Mouse (Mus musculus) hindbrain, embryonic 16.5 days (tissue): Measurements from ENCODE around the gene Ap1m1. TPM values are rescaled to one million over a fixed set of nuclear protein-coding genes. Genes with fewer than 3 reads are reported as not detected.

Experiments
- ATAC-seq: fragments of 200-750 bp; cut with Nextera tagmentation; 2 replicates; pipeline ENCODE4 v1.8.0; 2017; ENCODE audit warnings: moderate TSS enrichment, moderate library complexity
- H3K27ac ChIP-seq: fragments of 300-500 bp; sonication (generic); 2 replicates; pipeline ENCODE4 v1.5.1; 2014; ENCODE audit warnings: low read depth, mild to moderate bottlenecking, control low read depth, low read length, moderate library complexity
- H3K27me3 ChIP-seq: fragments of 300-500 bp; sonication (generic); replicated peaks from 2 replicates; pipeline ENCODE4 v1.6.1; 2014; ENCODE audit warnings: low read length; ENCODE audit not compliant: control insufficient read depth, insufficient read depth
- H3K36me3 ChIP-seq: fragments of 300-500 bp; sonication (generic); 2 replicates; pipeline ENCODE4 v1.6.1; 2014; ENCODE audit warnings: mild to moderate bottlenecking, low read length, moderate library complexity, mixed read lengths; ENCODE audit not compliant: control insufficient read depth, insufficient read depth
- H3K4me1 ChIP-seq: fragments of 300-500 bp; sonication (generic); 2 replicates; pipeline ENCODE4 v1.6.1; 2014; ENCODE audit warnings: low read depth, low read length; ENCODE audit not compliant: control insufficient read depth, insufficient read depth
- H3K4me2 ChIP-seq: fragments of 300-500 bp; sonication (generic); 2 replicates; pipeline ENCODE4 v1.6.1; 2014; ENCODE audit warnings: mild to moderate bottlenecking, low read length, control low read depth, moderate library complexity
- H3K4me3 ChIP-seq: fragments of 300-500 bp; sonication (generic); 2 replicates; pipeline ENCODE4 v1.5.1; 2014; ENCODE audit warnings: mild to moderate bottlenecking, low read length, control low read depth, moderate library complexity
- H3K9ac ChIP-seq: fragments of 300-500 bp; sonication (generic); 2 replicates; pipeline ENCODE4 v1.6.1; 2014; ENCODE audit warnings: low read depth, mild to moderate bottlenecking, control low read depth, low read length, moderate library complexity
- H3K9me3 ChIP-seq: fragments of 300-500 bp; sonication (generic); 2 replicates; pipeline ENCODE4 v1.6.1; 2014; ENCODE audit warnings: mild to moderate bottlenecking, low read length, moderate library complexity; ENCODE audit not compliant: control insufficient read depth
- WGBS: fragments of 180-500 bp; shearing (Covaris S2); extraction: QIAGEN DNeasy Blood & Tissue Kit; methylation state at CpG from one replicate; pipeline ENCODE4 v1.1.7; 2014; 5-methylcytosine and 5-hydroxymethylcytosine counted together
- polyA plus RNA-seq: library from polyadenylated mRNA; unstranded; fragments of >200 nt; fragmentation: Nextera tagmentation; extraction: Ambion mirVana; gene quantifications from 2 replicates; pipeline ENCODE4 v1.2.1, GENCODE M21; 2015

Gene Ap1m1
- polyA plus RNA-seq, 1 experiment from 2014 or later, result 264 TPM

GRCm38 (mm10) chr8:72273111-72273770 is 33.4 kb downstream of the Ap1m1 start:
- Histone ChIP-seq H3K4me2 (no peak overlapping the region), H3K36me3 (no peaks in the 10 kb centered on the region), H3K27me3 (no peaks in the 10 kb centered on the region), H3K27ac (no peak overlapping the region), H3K4me3 (no peak overlapping the region), H3K4me1 (no peaks in the 10 kb centered on the region), H3K9me3 (no peaks in the 10 kb centered on the region), H3K9ac (no peak overlapping the region)
- 77% methylated on average over 1 of the region's 1 CpGs for WGBS
- ATAC-seq, result no peak

DNA sequence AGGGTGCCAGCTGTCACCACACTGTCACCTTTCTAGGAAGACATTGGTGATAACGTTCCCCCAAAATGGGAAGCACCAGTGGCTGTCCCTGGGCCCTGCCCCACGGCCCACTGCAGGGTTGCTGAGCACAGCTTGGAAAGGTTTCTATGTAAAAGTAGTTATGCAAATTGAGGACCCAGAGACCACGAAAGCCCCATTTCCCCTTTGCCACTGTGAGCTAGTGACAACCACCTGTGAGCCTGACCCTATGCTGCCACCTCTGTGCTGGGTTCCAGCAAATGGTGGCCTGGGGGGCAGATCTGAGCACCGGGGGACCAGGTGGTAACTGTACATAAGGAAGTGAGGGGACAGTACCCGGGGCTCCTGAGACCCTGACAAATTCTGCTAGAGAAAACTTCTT is 34.0 kb downstream of the Ap1m1 start:
- Histone ChIP-seq H3K9ac (no peak overlapping the region), H3K36me3 (no peaks in the 10 kb centered on the region), H3K9me3 (no peaks in the 10 kb centered on the region), H3K4me1 (no peaks in the 10 kb centered on the region), H3K4me2 (no peak overlapping the region), H3K27me3 (no peaks in the 10 kb centered on the region), H3K4me3 (no peak overlapping the region), H3K27ac (no peak overlapping the region)
- WGBS, result 78% methylated on average over 5 of the region's 5 CpGs
- ATAC-seq, result no peak

- Histone ChIP-seq H3K36me3 (no peaks in the 10 kb centered on the region), H3K4me2 (no peak overlapping the region), H3K4me1 (no peaks in the 10 kb centered on the region), H3K9ac (no peak overlapping the region), H3K27me3 (no peaks in the 10 kb centered on the region), H3K9me3 (no peaks in the 10 kb centered on the region), H3K27ac (no peak overlapping the region), H3K4me3 (no peak overlapping the region)
- no peak for ATAC-seq
- 81% methylated on average over 3 of the region's 3 CpGs for WGBS
Measured at GRCm38 (mm10) chr8:72277244-72277643, 37.4 kb downstream of the Ap1m1 start.

- H3K4me2 ChIP-seq, result no peak overlapping the region
- H3K4me1 ChIP-seq, result no peaks in the 10 kb centered on the region
- no peaks in the 10 kb centered on the region for H3K9me3 ChIP-seq
- no peaks in the 10 kb centered on the region for H3K36me3 ChIP-seq
- 74% methylated on average over 7 of the region's 7 CpGs for WGBS
- no peaks in the 10 kb centered on the region for H3K27me3 ChIP-seq
- no peak overlapping the region for H3K4me3 ChIP-seq
- H3K9ac ChIP-seq, result no peak overlapping the region
- no peak for ATAC-seq
- H3K27ac ChIP-seq, result no peak overlapping the region
Measured at GRCm38 (mm10) chr8:72279151-72279550, 39.3 kb downstream of the Ap1m1 start.

- no peak overlapping the region for H3K9ac ChIP-seq
- H3K4me1 ChIP-seq, result no peaks in the 10 kb centered on the region
- H3K9me3 ChIP-seq, result no peaks in the 10 kb centered on the region
- 41% methylated on average over 3 of the region's 3 CpGs for WGBS
- no peaks in the 10 kb centered on the region for H3K27me3 ChIP-seq
- no peaks in the 10 kb centered on the region for H3K36me3 ChIP-seq
- 0 out of 2 replicates have a peak, but pooled peaks have one; percentile 30 for ATAC-seq
- H3K4me2 ChIP-seq, result no peak overlapping the region
- no peak overlapping the region for H3K4me3 ChIP-seq
- H3K27ac ChIP-seq, result no peak overlapping the region
Measured at GRCm38 (mm10) chr8:72281634-72282033, 41.8 kb downstream of the Ap1m1 start.

DNA sequence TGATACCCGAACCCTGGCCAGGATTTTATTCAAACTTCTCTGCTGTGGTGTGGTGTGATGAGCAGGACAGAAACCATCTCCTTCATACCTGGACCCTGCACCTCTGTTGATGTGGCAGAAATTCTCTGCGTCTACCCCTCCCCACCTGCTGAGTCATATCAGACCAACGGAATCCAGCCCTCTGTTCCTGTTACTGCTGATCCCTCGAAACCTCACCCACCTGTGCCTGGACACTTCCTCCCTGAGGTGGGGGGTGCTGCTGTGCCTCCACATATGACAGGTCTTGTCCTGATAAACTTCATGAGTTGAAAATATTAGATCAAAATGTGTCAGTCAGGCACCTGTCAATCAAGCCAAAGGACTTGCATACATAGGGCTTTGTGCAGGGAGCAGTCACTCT is 45.5 kb downstream of the Ap1m1 start:
- Histone ChIP-seq H3K4me2 (no peak overlapping the region), H3K27ac (no peak overlapping the region), H3K9ac (no peak overlapping the region), H3K27me3 (no peaks in the 10 kb centered on the region), H3K4me1 (no peaks in the 10 kb centered on the region), H3K36me3 (no peaks in the 10 kb centered on the region), H3K9me3 (no peaks in the 10 kb centered on the region), H3K4me3 (no peak overlapping the region)
- WGBS, result 78% methylated on average over 4 of the region's 4 CpGs
- no peak for ATAC-seq

DNA sequence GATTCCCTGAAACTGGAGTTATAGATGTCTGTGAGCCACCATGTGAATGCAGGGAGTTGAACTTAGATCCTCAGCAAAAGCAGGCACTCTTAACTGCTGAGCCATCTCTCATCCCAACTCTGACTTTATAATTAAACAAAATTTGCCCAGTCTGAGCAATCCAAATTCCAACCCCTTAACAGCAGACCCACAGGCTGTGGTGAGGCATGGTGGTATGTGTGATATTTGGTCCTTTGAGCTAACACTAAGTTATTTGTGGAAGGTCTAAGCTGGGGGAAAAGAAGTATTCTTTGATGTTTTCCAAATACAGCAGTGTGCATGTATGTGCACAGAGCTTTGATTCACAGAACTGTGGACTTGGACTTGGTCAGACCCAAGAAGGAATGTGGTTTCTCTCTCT is 49.2 kb downstream of the Ap1m1 start:
- H3K36me3 ChIP-seq, result no peaks in the 10 kb centered on the region

GRCm38 (mm10) chr8:72291104-72291503 is 51.3 kb downstream of the Ap1m1 start:
- H3K4me1 ChIP-seq, result peaks cover 4% of the 10 kb centered on the region
- no peak overlapping the region for H3K27ac ChIP-seq
- no peak overlapping the region for H3K4me3 ChIP-seq
- no peak overlapping the region for H3K4me2 ChIP-seq
- no peak for ATAC-seq
- H3K9ac ChIP-seq, result no peak overlapping the region
- no peaks in the 10 kb centered on the region for H3K9me3 ChIP-seq
- WGBS, result 89% methylated on average over 2 of the region's 2 CpGs
- H3K27me3 ChIP-seq, result no peaks in the 10 kb centered on the region
- no peaks in the 10 kb centered on the region for H3K36me3 ChIP-seq

More for the DNA sequence above, 49.2 kb downstream of the Ap1m1 start:
- Histone ChIP-seq H3K27me3 (no peaks in the 10 kb centered on the region), H3K4me2 (no peak overlapping the region), H3K27ac (no peak overlapping the region), H3K9me3 (no peaks in the 10 kb centered on the region), H3K9ac (no peak overlapping the region), H3K4me1 (no peaks in the 10 kb centered on the region), H3K4me3 (no peak overlapping the region)
- ATAC-seq, result no peak

DNA sequence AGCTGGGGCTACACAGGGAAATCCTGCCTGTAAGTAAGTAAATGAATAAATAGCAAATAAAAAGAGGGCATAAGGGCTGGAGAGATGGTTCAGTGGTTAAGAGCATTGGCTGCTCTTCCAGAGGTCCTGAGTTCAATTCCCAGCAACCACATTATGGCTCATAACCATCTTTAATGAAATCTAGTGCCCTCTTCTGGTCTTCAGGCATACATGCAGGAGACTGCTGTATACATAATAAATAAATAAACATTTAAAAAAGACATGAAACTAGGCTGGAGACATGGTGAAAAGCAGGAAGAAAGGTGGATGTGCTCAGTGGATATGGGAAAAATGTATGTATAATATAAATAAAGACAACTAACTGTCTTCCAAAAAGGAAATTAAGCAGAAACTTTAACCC is 53.5 kb downstream of the Ap1m1 start:
- Histone ChIP-seq H3K4me3 (no peak overlapping the region), H3K9me3 (no peaks in the 10 kb centered on the region), H3K36me3 (no peaks in the 10 kb centered on the region), H3K4me1 (peaks cover 4% of the 10 kb centered on the region), H3K27me3 (no peaks in the 10 kb centered on the region), H3K4me2 (no peak overlapping the region), H3K9ac (no peak overlapping the region), H3K27ac (no peak overlapping the region)
- ATAC-seq, result no peak

- no peaks in the 10 kb centered on the region for H3K27me3 ChIP-seq
- no peak overlapping the region for H3K4me2 ChIP-seq
- H3K4me3 ChIP-seq, result no peak overlapping the region
- H3K27ac ChIP-seq, result 0 out of 2 replicates have a peak overlapping the region, but pooled peaks have one; percentile 42
- 58% methylated on average over 3 of the region's 3 CpGs for WGBS
- H3K36me3 ChIP-seq, result no peaks in the 10 kb centered on the region
- 0 out of 2 replicates have a peak, but pooled peaks have one; percentile 7 for ATAC-seq
- H3K9me3 ChIP-seq, result no peaks in the 10 kb centered on the region
- peaks cover 4% of the 10 kb centered on the region for H3K4me1 ChIP-seq
- no peak overlapping the region for H3K9ac ChIP-seq
Measured at GRCm38 (mm10) chr8:72295125-72295524, 55.3 kb downstream of the Ap1m1 start.
